Mouse (Mus musculus) midbrain, embryonic 16.5 days (tissue): ENCODE measurements at regions not wholly inside any gene's neighbourhood (a gene's known extent, or its start where the extent isn't known, plus 50 kb on each side); places are given as distances from the start of the nearest gene placed in this dataset.
A peak's percentile ranks its signal among the peaks of the same experiment; 100 is the strongest.

Source experiments
- ATAC-seq: fragments of 200-750 bp; cut with Nextera tagmentation; 2 replicates; pipeline ENCODE4 v1.8.0; 2017; ENCODE audit warnings: moderate TSS enrichment
- H3K27ac ChIP-seq: fragments of 300-500 bp; sonication (generic); 2 replicates; pipeline ENCODE4 v1.5.1; 2014; ENCODE audit warnings: mild to moderate bottlenecking, low read length, mixed read lengths
- H3K27me3 ChIP-seq: fragments of 300-500 bp; sonication (generic); 2 replicates; pipeline ENCODE4 v1.6.1; 2014; ENCODE audit warnings: low read depth, low read length, mixed read lengths; ENCODE audit not compliant: control insufficient read depth, insufficient read depth
- H3K36me3 ChIP-seq: fragments of 300-500 bp; sonication (generic); 2 replicates; pipeline ENCODE4 v1.6.1; 2014; ENCODE audit warnings: mild to moderate bottlenecking, low read length, moderate library complexity, mixed read lengths; ENCODE audit not compliant: control insufficient read depth, insufficient read depth
- H3K4me1 ChIP-seq: fragments of 300-500 bp; sonication (generic); 2 replicates; pipeline ENCODE4 v1.6.1; 2014; ENCODE audit warnings: mild to moderate bottlenecking, low read length, mixed read lengths; ENCODE audit not compliant: control insufficient read depth, insufficient read depth
- H3K4me2 ChIP-seq: fragments of 300-500 bp; sonication (generic); 2 replicates; pipeline ENCODE4 v1.6.1; 2014; ENCODE audit warnings: mild to moderate bottlenecking, low read length, mixed read lengths
- H3K4me3 ChIP-seq: fragments of 300-500 bp; sonication (generic); 2 replicates; pipeline ENCODE4 v1.5.1; 2014; ENCODE audit warnings: low read depth, mild to moderate bottlenecking, low read length, moderate library complexity, mixed read lengths
- H3K9ac ChIP-seq: fragments of 300-500 bp; sonication (generic); 2 replicates; pipeline ENCODE4 v1.6.1; 2014; ENCODE audit warnings: low read depth, low read length, mixed read lengths
- H3K9me3 ChIP-seq: fragments of 300-500 bp; sonication (generic); replicated peaks from 2 replicates; pipeline ENCODE4 v1.6.1; 2014; ENCODE audit warnings: mild to moderate bottlenecking, low read length, mixed read lengths; ENCODE audit not compliant: control insufficient read depth, poor library complexity, severe bottlenecking
- WGBS: fragments of 180-500 bp; shearing (Covaris S2); extraction: QIAGEN DNeasy Blood & Tissue Kit; methylation state at CpG from one replicate; pipeline ENCODE4 v1.1.7; 2014; 5-methylcytosine and 5-hydroxymethylcytosine counted together

- H3K4me2 ChIP-seq = no peak overlapping the region
- no peaks in the 10 kb centered on the region for H3K9me3 ChIP-seq
- no peaks in the 10 kb centered on the region for H3K36me3 ChIP-seq
- peaks cover 4% of the 10 kb centered on the region for H3K4me1 ChIP-seq
- H3K27ac ChIP-seq = no peak overlapping the region
- H3K4me3 ChIP-seq = no peak overlapping the region
- H3K9ac ChIP-seq = no peak overlapping the region
- WGBS = 91% methylated on average over 2 of the region's 2 CpGs
- H3K27me3 ChIP-seq = no peaks in the 10 kb centered on the region
- no peak for ATAC-seq
Observed at GRCm38 (mm10) chr1:34986861-34987260, 137.1 kb downstream of the Plekhb2 start.

GRCm38 (mm10) chr1:34987650-34988221 is 138.0 kb downstream of the Plekhb2 start:
- Histone ChIP-seq H3K4me2 (no peak overlapping the region), H3K4me1 (peaks cover 4% of the 10 kb centered on the region), H3K9me3 (no peaks in the 10 kb centered on the region), H3K27ac (no peak overlapping the region), H3K9ac (no peak overlapping the region), H3K4me3 (no peak overlapping the region), H3K27me3 (no peaks in the 10 kb centered on the region), H3K36me3 (no peaks in the 10 kb centered on the region)
- WGBS = 54% methylated on average over 8 of the region's 8 CpGs
- ATAC-seq = 0 out of 2 replicates have a peak, but pooled peaks have one; percentile 32

- Histone ChIP-seq H3K4me2 (no peak overlapping the region), H3K4me1 (peaks cover 4% of the 10 kb centered on the region), H3K4me3 (no peak overlapping the region), H3K27ac (no peak overlapping the region), H3K27me3 (no peaks in the 10 kb centered on the region), H3K9ac (no peak overlapping the region), H3K9me3 (no peaks in the 10 kb centered on the region), H3K36me3 (no peaks in the 10 kb centered on the region)
- ATAC-seq = peak; percentile 54; the same call in 1 of the 2 replicates
- WGBS = 71% methylated on average over 7 of the region's 7 CpGs
Observed at GRCm38 (mm10) chr1:34988225-34988624, 138.4 kb downstream of the Plekhb2 start.

- H3K27me3 ChIP-seq = no peaks in the 10 kb centered on the region
- no peak overlapping the region for H3K4me2 ChIP-seq
- no peaks in the 10 kb centered on the region for H3K9me3 ChIP-seq
- 80% methylated on average over 1 of the region's 1 CpGs for WGBS
- no peaks in the 10 kb centered on the region for H3K36me3 ChIP-seq
- H3K9ac ChIP-seq = no peak overlapping the region
- H3K4me1 ChIP-seq = no peaks in the 10 kb centered on the region
- H3K4me3 ChIP-seq = no peak overlapping the region
- H3K27ac ChIP-seq = no peak overlapping the region
- no peak for ATAC-seq
Observed at GRCm38 (mm10) chr1:35000801-35001200, 151.0 kb downstream of the Plekhb2 start.

GRCm38 (mm10) chr1:35017471-35017870 is 167.7 kb downstream of the Plekhb2 start:
- no peak for ATAC-seq
- WGBS = 70% methylated on average over 4 of the region's 4 CpGs
- no peak overlapping the region for H3K27ac ChIP-seq
- no peaks in the 10 kb centered on the region for H3K36me3 ChIP-seq
- H3K4me3 ChIP-seq = no peak overlapping the region
- H3K4me1 ChIP-seq = 0 out of 2 replicates have a peak, but pooled peaks cover 2% of the 10 kb centered on the region
- no peaks in the 10 kb centered on the region for H3K27me3 ChIP-seq
- no peak overlapping the region for H3K4me2 ChIP-seq
- H3K9me3 ChIP-seq = no peaks in the 10 kb centered on the region
- H3K9ac ChIP-seq = no peak overlapping the region

GRCm38 (mm10) chr1:35032619-35033018 is 182.8 kb downstream of the Plekhb2 start:
- Histone ChIP-seq H3K27me3 (no peaks in the 10 kb centered on the region), H3K9ac (no peak overlapping the region), H3K27ac (no peak overlapping the region), H3K4me1 (no peaks in the 10 kb centered on the region), H3K36me3 (no peaks in the 10 kb centered on the region), H3K4me2 (no peak overlapping the region), H3K9me3 (no peaks in the 10 kb centered on the region), H3K4me3 (no peak overlapping the region)
- ATAC-seq = no peak
- 65% methylated on average over 4 of the region's 4 CpGs for WGBS

GRCm38 (mm10) chr1:35072811-35073210 is 223.0 kb downstream of the Plekhb2 start:
- Histone ChIP-seq H3K4me1 (no peaks in the 10 kb centered on the region), H3K9me3 (no peaks in the 10 kb centered on the region), H3K4me3 (no peak overlapping the region), H3K27me3 (no peaks in the 10 kb centered on the region), H3K27ac (no peak overlapping the region), H3K4me2 (no peak overlapping the region), H3K36me3 (no peaks in the 10 kb centered on the region), H3K9ac (no peak overlapping the region)
- WGBS = 73% methylated on average over 1 of the region's 1 CpGs
- ATAC-seq = no peak

- Histone ChIP-seq H3K36me3 (no peaks in the 10 kb centered on the region), H3K4me2 (no peak overlapping the region), H3K27me3 (no peaks in the 10 kb centered on the region), H3K4me3 (no peak overlapping the region), H3K27ac (no peak overlapping the region), H3K4me1 (no peaks in the 10 kb centered on the region), H3K9ac (no peak overlapping the region), H3K9me3 (no peaks in the 10 kb centered on the region)
- no peak for ATAC-seq
- WGBS = 39% methylated on average over 1 of the region's 1 CpGs
Observed at GRCm38 (mm10) chr1:35094873-35095272, 245.1 kb downstream of the Plekhb2 start.

- no peaks in the 10 kb centered on the region for H3K27me3 ChIP-seq
- H3K36me3 ChIP-seq = no peaks in the 10 kb centered on the region
- ATAC-seq = no peak
- H3K4me1 ChIP-seq = no peaks in the 10 kb centered on the region
- no peak overlapping the region for H3K4me3 ChIP-seq
- H3K9ac ChIP-seq = no peak overlapping the region
- H3K27ac ChIP-seq = no peak overlapping the region
- H3K9me3 ChIP-seq = no peaks in the 10 kb centered on the region
- no peak overlapping the region for H3K4me2 ChIP-seq
- WGBS = 46% methylated on average over 2 of the region's 2 CpGs
Observed at GRCm38 (mm10) chr1:35095785-35096184, 246.0 kb downstream of the Plekhb2 start.
